Mouse (Mus musculus) embryonic fibroblast, embryonic 13.5 days (primary cell): ENCODE data around the gene Ubr7.

Experiments used
- CTCF ChIP-seq: IDR thresholded peaks from 2 replicates; pipeline ENCODE4 v1.5.1; 2011; ENCODE audit warnings: mild to moderate bottlenecking, control low read depth, low read length, moderate library complexity, borderline replicate concordance; ENCODE audit not compliant: insufficient read depth
- POLR2A ChIP-seq: IDR thresholded peaks from 2 replicates; pipeline ENCODE4 v1.6.1; 2011; ENCODE audit warnings: low read depth, mild to moderate bottlenecking, control low read depth, low read length, moderate library complexity

DNA sequence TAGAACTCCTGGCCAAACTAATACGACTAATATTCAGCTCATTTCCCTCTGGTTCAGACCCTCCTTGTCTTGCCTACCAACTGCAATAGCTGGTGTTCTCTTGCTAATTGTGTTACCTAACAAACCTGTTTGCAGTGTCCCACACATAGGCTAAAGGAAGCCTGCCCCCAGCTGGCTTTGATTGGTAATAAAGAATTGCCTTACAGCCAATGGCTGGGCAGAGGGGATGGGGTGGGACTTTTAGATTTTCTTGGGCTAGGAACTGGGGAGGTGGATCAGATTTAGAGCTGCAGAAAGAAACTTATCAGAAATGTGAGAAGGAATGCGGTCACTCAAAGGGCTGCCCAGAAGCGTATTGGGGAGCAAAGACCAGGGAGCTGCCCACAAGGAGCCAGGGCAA is 21.7 kb downstream of the Ubr7 start:
- no peak for TF ChIP-seq POLR2A
- no peak for TF ChIP-seq CTCF
